ENCODE assay signal across 22 mouse cellular contexts in the genomic region with DNA sequence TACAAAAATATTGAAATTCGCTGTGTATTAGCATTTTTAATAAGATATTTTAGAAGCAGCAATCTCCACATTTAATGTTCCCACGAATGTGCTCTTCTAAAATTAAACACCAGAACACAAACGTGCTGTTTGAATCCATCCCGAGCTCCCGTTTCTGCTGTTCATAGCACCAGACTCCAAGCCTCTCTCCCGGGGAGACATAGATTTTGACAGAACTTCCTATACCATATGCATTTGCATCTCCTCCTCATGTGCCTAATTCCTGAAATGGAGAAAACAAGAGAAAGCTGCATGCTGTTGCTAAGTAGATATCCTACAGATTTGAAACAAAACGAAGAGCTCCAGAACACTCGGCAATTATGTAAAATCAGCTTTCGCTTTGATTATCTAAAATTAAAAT.
DNase-seq lines count a peak whose midpoint lies in the region; ATAC-seq lines count a peak whose summit lies in the region.
"Had no signal": no experiment of that assay in that cellular context is flagged by ENCODE, and none has a peak within 500 bp of the region (broad histone marks: within the 10 kb centered on the region; RNA-seq: fewer than 3 reads in every experiment).

No protein-coding gene starts in this region.

- no peaks in the 10 kb centered on the region for H3K4me1 ChIP-seq in forebrain, embryonic 16.5 days (replicated peaks; ENCODE audit: control insufficient read depth, insufficient read depth, low read length)
- no peaks in the 10 kb centered on the region for H3K4me1 ChIP-seq in forebrain, embryonic 12.5 days
- no peaks in the 10 kb centered on the region for H3K4me1 ChIP-seq in liver, embryonic 11.5 days (replicated peaks; ENCODE audit: control insufficient read depth, insufficient read depth, low read length)
- H3K4me1 ChIP-seq: embryonic facial prominence, embryonic 10.5 days; midbrain, embryonic 13.5 days; stomach, embryonic 15.5 days had no signal

- DNase-seq in layer of hippocampus, adult 11-12 months (ENCODE audit: low spot score): peak; percentile 56
- DNase-seq in layer of hippocampus, postnatal 36 days: peak; percentile 11 to 50
- peak; percentile 26 to 49 for DNase-seq in right cerebral cortex, postnatal 36 days (ENCODE audit: low spot score in 2 of 2)
- DNase-seq in liver, embryonic 11.5 days (ENCODE audit: low spot score): no peak
- DNase-seq in thymus, postnatal 4 days: no peak
- DNase-seq: adrenal gland, postnatal 14 days; cerebellum, postnatal 36 days; gastrocnemius, postnatal 10 days; heart, postnatal 14 days; kidney, adult 2 months; kidney, postnatal 4 days; lung, adult 18-20 months had no signal

- peak; percentile 54; the same call in 1 of the 2 replicates for ATAC-seq in forebrain, embryonic 16.5 days
- no peak for ATAC-seq in forebrain, embryonic 12.5 days (ENCODE audit: low FRiP score)
- no peak for ATAC-seq in erythroid progenitor cell, adult 5-6 weeks (replicated peaks; ENCODE audit: low FRiP score, poor library complexity, severe bottlenecking)
- no peak for ATAC-seq in liver, embryonic 11.5 days (replicated peaks; ENCODE audit: low FRiP score)
- ATAC-seq: hindbrain, postnatal 0 days; midbrain, embryonic 13.5 days had no signal

- no peak overlapping the region for H3K9ac ChIP-seq in forebrain, embryonic 16.5 days (replicated peaks; ENCODE audit: low read depth, low read length)
- no peak overlapping the region for H3K9ac ChIP-seq in forebrain, embryonic 12.5 days
- no peak overlapping the region for H3K9ac ChIP-seq in liver, embryonic 11.5 days (ENCODE audit: low read depth, low read length)
- H3K9ac ChIP-seq: midbrain, embryonic 13.5 days; stomach, embryonic 15.5 days had no signal

- H3K36me3 ChIP-seq in forebrain, embryonic 16.5 days (ENCODE audit: control insufficient read depth, insufficient read depth): no peaks in the 10 kb centered on the region
- no peaks in the 10 kb centered on the region for H3K36me3 ChIP-seq in forebrain, embryonic 12.5 days (replicated peaks)
- no peaks in the 10 kb centered on the region for H3K36me3 ChIP-seq in liver, embryonic 11.5 days (ENCODE audit: control insufficient read depth, insufficient read depth, low read length)
- H3K36me3 ChIP-seq: embryonic facial prominence, embryonic 10.5 days; midbrain, embryonic 13.5 days; stomach, embryonic 15.5 days had no signal

- WGBS in forebrain, embryonic 16.5 days: 72% methylated on average over 9 of the region's 9 CpGs
- WGBS in forebrain, embryonic 12.5 days: 90% methylated on average over 9 of the region's 9 CpGs
- WGBS in liver, embryonic 11.5 days: 85% methylated on average over 9 of the region's 9 CpGs

- no peak overlapping the region for H3K27ac ChIP-seq in forebrain, embryonic 16.5 days (ENCODE audit: low read length)
- H3K27ac ChIP-seq in forebrain, embryonic 12.5 days: no peak overlapping the region
- no peak overlapping the region for H3K27ac ChIP-seq in liver, embryonic 11.5 days (ENCODE audit: low read depth, low read length)
- H3K27ac ChIP-seq: embryonic facial prominence, embryonic 10.5 days; hindbrain, postnatal 0 days; macrophage; midbrain, embryonic 13.5 days; stomach, embryonic 15.5 days had no signal

- no peak overlapping the region for H3K4me2 ChIP-seq in forebrain, embryonic 16.5 days (ENCODE audit: low read length)
- H3K4me2 ChIP-seq in forebrain, embryonic 12.5 days: no peak overlapping the region
- H3K4me2 ChIP-seq in liver, embryonic 11.5 days: no peak overlapping the region
- H3K4me2 ChIP-seq: midbrain, embryonic 13.5 days; stomach, embryonic 15.5 days had no signal

- H3K27me3 ChIP-seq in forebrain, embryonic 16.5 days (replicated peaks; ENCODE audit: control insufficient read depth, insufficient read depth, low read length): no peaks in the 10 kb centered on the region
- H3K27me3 ChIP-seq in forebrain, embryonic 12.5 days: no peaks in the 10 kb centered on the region
- H3K27me3 ChIP-seq in liver, embryonic 11.5 days (replicated peaks; ENCODE audit: control insufficient read depth, insufficient read depth, low read length): no peaks in the 10 kb centered on the region
- H3K27me3 ChIP-seq: CH12.LX; midbrain, embryonic 13.5 days; stomach, embryonic 15.5 days had no signal

- no peak overlapping the region for H3K4me3 ChIP-seq in forebrain, embryonic 16.5 days (replicated peaks; ENCODE audit: low read length)
- H3K4me3 ChIP-seq in forebrain, embryonic 12.5 days (replicated peaks): no peak overlapping the region
- H3K4me3 ChIP-seq in liver, embryonic 11.5 days (ENCODE audit: low read depth, low read length): no peak overlapping the region
- H3K4me3 ChIP-seq: embryonic facial prominence, embryonic 10.5 days; erythroblast, embryonic 14.5 days; midbrain, embryonic 13.5 days; stomach, embryonic 15.5 days had no signal

- H3K9me3 ChIP-seq in forebrain, embryonic 16.5 days (ENCODE audit: control insufficient read depth, low read length): no peaks in the 10 kb centered on the region
- H3K9me3 ChIP-seq in forebrain, embryonic 12.5 days: peaks cover 4% of the 10 kb centered on the region; the same call in 1 of the 2 replicates
- H3K9me3 ChIP-seq in liver, embryonic 11.5 days (ENCODE audit: control insufficient read depth, low read length): no peaks in the 10 kb centered on the region
- H3K9me3 ChIP-seq: embryonic facial prominence, embryonic 10.5 days; midbrain, embryonic 13.5 days; stomach, embryonic 15.5 days had no signal

Comparison
In these comparisons a context has a peak if more than half of its experiments do, and no peak if none do; other contexts are left out.
1. DNase-seq: peak in layer of hippocampus, adult 11-12 months (single experiment), layer of hippocampus, postnatal 36 days (2 of 2) and right cerebral cortex, postnatal 36 days (2 of 2); none in liver, embryonic 11.5 days (single experiment) and thymus, postnatal 4 days (single experiment).